Mouse (Mus musculus): ENCODE measurements at regions not wholly inside any gene's neighbourhood (a gene's known extent, or its start where the extent isn't known, plus 50 kb on each side); places are given as distances from the start of the nearest gene placed in this dataset.

DNA sequence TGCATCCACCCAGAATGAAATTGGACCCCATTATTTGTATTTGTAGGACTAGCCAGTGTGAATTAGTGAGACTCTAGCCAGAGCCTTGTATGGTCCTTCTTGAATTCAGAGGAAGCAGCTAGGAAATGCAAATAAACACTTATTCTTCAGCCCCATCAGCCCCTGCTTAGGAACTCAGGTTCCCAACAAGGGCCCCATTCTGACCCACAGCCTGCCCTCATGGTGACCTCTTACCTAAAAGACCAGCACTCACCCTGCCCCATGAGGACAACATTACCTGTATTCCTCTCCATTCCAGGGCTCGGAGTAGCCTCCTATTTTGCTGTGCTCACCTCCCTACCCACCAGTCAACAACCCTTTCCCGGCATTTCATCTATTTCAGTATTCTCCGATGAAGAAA, 283.6 kb upstream of the Noct start:
- no peak for DNase-seq (ENCODE audit: low read depth)

DNA sequence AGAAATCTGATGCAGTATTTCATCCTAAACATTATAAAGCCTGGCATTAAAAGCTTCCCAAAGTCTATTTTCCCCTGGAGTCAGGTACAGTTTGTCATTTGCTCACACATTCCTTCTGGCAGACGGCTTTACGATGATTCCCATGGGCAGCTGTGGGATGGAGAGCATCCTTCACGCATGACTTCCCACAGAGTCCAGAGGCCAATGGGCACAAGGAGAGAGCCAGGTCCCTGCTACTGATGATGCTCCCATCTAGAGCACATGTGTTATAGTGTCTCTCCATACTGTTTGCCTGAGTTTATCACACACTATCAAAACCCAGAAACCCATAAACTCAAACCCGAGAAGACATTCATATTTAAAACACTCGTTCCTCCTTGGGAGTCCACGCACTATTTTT, 270.8 kb upstream of the Noct start:
- DNase-seq (ENCODE audit: low read depth) = no peak

- DNase-seq (ENCODE audit: low read depth) = no peak
Measured at GRCm38 (mm10) chr3:50970386-50970785, 253.9 kb upstream of the Noct start.

DNA sequence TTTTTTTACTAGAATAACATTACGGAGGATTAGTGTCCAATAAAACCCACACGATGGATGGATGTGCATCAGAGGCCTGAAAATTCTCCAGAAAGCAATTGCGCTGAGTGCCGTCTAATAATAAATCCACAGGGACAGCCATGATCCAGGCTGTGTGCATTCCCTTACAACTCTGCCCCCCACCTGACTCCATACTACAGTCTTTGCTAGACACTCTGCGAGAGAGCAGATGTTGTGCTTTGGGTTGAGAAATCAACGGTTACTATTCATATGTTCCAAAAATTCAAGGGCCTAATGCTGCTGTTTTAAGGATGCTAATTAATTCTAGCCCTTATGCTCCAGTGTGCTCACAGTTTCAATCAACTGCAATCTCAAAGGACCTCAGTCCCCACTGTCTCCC, 251.2 kb upstream of the Noct start:
- no peak for DNase-seq (ENCODE audit: low read depth)

DNA sequence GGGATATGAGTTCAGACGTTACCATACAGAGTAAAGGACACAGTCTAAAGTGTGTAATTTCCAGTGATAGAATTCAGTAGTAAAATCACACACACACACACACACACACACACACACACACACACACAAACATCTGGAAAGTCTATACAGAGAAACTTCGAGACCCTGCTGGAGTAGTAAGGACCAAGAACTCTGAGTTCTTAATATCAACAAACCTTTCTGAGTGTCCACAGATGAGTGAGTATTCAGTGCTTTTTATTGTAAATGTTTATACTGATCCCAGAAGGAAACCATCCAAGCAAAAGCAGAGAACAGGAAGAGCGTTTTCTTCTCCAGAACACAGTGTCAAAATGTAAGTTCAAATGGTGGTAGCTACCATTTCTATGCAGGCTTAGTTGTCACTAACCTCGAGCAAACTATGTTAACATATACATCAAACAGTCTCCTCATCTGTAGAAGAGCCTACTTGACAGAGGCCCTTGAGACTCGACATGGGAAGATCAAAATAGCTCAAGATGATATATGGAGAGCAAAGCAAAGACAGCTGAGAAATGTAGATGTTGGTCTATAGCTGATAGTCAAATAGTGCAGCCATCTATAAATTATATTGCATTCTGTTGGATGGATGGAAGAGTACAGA, 248.0 kb upstream of the Noct start:
- no peak for DNase-seq (ENCODE audit: low read depth)

- DNase-seq (ENCODE audit: low read depth) = no peak
Measured at GRCm38 (mm10) chr3:50976818-50977217, 247.4 kb upstream of the Noct start.

DNA sequence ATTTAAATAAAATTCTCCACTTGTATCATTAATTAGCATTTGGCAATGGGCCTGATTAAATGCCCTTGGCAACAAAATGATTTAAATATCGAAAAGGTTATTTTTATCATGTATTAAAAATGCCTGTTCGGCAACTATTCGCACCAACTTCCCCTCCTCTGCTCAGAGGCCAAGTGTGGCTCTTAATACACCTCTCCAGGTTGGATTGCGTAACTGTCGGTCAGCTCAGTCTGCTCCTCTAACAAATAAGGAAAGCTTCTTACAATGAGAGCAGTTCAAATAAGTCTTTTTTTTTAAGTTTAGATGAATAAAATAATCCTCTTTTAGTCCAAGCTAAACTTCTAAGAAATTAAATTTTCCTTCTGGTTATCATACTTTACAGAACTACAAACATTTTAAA, 245.6 kb upstream of the Noct start:
- DNase-seq (ENCODE audit: low read depth) = no peak

- no peak for DNase-seq (ENCODE audit: low read depth)
Measured at GRCm38 (mm10) chr3:50979592-50979991, 244.7 kb upstream of the Noct start.

- no peak for DNase-seq (ENCODE audit: low read depth)
Measured at GRCm38 (mm10) chr3:50981751-50982150, 242.5 kb upstream of the Noct start.

- no peak for DNase-seq (ENCODE audit: low read depth)
Measured at GRCm38 (mm10) chr3:50982649-50983048, 241.6 kb upstream of the Noct start.

DNA sequence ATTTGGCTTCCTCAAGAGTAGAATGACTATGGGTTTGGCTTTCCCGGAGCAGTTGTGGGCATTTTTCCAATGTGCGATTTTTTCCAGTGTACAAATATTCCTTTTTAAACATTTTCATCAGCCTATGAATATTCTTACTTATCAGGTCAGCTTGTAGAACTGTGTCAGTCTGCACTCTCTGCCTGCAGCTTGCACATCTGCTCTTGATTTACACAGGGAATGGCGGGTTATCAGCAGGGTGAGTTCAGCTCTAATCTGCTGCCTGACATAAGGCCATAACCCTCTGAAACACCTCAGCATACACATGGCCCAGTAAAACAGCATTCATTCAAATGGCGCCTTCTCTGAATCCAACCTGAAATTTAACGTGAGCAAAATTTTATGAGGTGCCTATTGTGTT, 241.1 kb upstream of the Noct start:
- peak; percentile 60 for DNase-seq (ENCODE audit: low read depth)

DNA sequence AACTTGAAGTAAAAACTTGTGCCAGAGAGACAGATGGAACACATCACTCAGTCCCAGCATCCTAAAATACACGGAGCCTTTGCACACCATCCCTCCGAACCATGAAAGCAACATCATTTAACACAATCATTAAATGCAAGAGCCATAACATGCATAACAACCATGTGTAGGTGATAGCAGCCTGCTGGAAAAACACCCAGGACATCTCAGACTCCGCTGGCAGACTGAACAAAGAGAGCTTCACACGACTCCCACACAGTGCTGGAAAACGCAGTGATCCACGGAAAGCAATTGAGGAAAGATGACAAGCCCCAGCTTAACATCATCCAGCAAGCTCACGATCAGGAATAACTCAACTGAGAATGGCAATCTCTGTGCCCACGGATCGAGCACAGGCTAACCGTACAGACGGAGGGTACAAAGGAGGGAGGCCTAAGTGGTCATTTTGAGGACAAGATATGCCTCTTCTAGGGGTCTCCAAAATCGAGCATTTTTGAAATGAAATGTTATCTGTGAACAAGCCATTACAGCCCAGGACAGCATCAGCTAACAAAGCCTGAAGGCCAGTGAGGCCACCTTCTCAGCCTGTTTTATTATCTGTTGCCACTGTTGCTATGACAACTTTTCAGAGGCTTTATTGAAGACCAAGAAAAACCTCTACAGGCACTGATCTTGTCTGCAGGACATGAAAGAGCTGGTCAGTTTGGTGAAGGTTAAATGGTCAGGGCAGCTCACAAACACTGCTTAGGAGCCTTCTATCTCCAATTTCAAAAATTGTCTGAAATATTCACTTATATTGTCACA, 240.1 kb upstream of the Noct start:
- DNase-seq (ENCODE audit: low read depth) = no peak

DNA sequence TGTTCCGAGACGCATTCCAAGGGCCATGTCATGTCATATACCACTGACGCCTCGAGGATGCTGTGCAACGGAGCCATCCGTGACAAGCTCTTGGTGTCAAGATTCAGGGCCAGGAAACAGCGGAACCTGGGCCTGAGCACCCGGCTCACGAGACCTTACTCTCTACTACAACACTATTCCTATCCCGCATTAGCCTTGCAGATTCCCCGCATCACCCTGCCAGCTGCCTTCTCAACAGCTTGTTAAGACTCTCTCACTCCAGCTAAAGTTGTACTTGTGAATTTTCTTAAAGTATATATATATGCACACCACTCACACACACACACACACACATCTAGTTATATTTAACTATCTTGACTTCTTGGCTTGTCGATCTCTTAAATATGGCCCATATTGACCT, 236.4 kb upstream of the Noct start:
- no peak for DNase-seq (ENCODE audit: low read depth)

DNA sequence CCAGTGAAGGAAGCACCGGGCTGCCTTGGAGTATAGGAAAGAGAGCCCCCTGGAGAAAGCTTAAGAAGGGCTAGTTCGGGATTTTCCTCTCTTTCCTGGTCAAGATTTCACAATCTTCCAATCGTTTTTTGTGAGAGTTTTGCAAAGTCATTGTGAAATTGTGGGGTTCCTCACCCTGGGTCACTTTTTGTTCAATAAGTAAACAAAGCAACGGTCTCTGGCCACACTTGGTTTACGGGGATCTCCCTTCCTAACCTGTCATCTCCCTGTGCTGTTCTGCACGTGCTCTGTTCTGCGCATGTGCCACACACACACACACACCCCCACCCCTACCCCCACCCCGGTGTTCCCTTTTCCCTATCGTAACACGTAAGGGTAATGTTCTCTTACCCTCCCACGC, 233.4 kb upstream of the Noct start:
- DNase-seq (ENCODE audit: low read depth) = no peak

GRCm38 (mm10) chr3:50992581-50993313, 231.5 kb upstream of the Noct start:
- DNase-seq (ENCODE audit: low read depth) = no peak

GRCm38 (mm10) chr3:50999745-51000144, 224.5 kb upstream of the Noct start:
- DNase-seq (ENCODE audit: low read depth) = no peak

DNA sequence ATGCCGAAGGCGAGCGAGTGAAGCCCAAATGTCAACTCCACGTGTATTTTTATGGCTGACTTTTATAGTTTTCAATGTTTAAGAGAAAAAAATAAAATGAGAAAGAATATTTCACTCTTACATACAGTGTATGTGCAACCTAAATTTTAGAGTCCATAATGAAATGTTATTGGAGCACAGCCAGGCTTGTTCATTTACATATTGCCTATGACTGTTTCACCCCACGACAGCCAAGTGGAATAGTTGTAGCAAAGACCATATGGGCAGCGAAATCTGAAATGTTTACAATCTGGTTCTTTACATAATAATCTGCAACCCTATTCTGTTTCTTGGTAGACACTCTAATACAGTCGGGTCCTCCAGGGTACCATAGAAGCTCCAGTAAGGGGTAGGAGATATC, 223.3 kb upstream of the Noct start:
- no peak for DNase-seq (ENCODE audit: low read depth)

DNA sequence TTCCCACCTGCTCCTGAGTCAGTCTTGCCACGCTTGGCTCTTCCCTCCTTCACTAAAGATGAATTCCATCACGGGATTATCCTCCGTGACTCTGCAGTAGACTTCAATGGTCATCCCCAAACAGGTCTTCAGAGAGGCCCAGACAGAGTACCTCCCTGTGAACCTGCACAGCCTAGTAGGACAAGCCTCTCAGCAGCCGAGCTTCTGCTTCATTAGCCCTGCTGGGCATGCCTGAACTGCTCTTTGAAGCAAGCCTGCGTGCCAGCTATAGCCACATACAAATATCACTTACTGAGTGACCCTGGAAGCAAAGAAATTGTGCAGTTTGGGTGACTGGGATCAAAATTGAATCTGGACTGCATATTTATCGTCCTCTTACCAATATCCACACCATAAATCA, 221.6 kb upstream of the Noct start:
- no peak for DNase-seq (ENCODE audit: low read depth)

- no peak for DNase-seq (ENCODE audit: low read depth)
Measured at GRCm38 (mm10) chr3:51003506-51004170, 220.6 kb upstream of the Noct start.

DNA sequence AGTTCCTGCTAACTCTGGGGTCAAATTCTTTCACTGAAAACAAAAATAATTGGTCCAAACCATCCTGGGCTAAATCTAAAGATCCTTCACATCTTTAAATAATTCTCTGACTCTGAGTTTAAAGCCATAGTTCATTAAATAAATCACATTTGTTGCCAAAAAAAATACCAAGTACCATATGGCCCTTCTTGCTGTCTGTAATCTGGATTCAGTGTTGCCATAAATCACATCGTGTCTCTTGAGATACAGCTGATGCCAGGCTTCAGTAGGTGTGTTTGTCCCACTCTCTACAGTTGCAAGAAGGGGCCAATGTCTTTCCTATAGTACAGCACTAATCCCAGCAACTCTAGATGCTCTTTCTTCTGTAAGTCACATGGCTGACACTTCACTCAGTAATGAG, 220.0 kb upstream of the Noct start:
- no peak for DNase-seq (ENCODE audit: low read depth)

- no peak for DNase-seq (ENCODE audit: low read depth)
Measured at GRCm38 (mm10) chr3:51009098-51009497, 215.1 kb upstream of the Noct start.

- no peak for DNase-seq (ENCODE audit: low read depth)
Measured at GRCm38 (mm10) chr3:51019650-51020346, 204.4 kb upstream of the Noct start.
